Mouse (Mus musculus): Measurements from ENCODE around the gene Trim45. TPM values are rescaled to one million over a fixed set of nuclear protein-coding genes. Genes with fewer than 3 reads are reported as not detected.

The Trim45 gene
- polyA plus RNA-seq, 1 experiment from 2014 or later = 6.6 TPM

DNA sequence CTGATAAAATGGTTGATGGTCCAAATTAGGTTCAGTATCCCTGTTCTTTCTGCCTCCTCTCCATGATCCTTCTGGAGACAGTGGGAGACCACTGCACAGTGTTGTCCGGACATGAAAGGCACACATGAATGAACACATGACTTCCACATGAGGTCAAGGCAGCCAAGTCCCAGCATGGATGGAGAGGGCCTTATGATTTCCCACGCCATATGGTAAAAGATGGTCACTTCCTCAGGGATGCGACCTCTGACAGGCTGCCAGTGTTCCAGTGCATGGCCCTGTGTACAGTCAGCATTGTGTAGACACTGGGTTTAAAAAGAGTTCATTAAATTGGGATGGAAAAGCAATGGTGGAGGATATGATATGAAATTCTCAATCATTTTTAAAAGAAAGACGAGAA, 16.2 kb downstream of the Trim45 start:
- Histone ChIP-seq H3K4me2 (replicated peaks) (no peak overlapping the region), H3K4me1 (no peaks in the 10 kb centered on the region), H3K9ac (no peak overlapping the region), H3K27ac (no peak overlapping the region), H3K4me3 (no peak overlapping the region), H3K36me3 (peaks cover 63% of the 10 kb centered on the region), H3K27me3 (no peaks in the 10 kb centered on the region), H3K9me3 (replicated peaks) (no peaks in the 10 kb centered on the region)
- no peak for ATAC-seq (ENCODE audit: low FRiP score)
- 92% methylated on average over 4 of the region's 4 CpGs for WGBS

DNA sequence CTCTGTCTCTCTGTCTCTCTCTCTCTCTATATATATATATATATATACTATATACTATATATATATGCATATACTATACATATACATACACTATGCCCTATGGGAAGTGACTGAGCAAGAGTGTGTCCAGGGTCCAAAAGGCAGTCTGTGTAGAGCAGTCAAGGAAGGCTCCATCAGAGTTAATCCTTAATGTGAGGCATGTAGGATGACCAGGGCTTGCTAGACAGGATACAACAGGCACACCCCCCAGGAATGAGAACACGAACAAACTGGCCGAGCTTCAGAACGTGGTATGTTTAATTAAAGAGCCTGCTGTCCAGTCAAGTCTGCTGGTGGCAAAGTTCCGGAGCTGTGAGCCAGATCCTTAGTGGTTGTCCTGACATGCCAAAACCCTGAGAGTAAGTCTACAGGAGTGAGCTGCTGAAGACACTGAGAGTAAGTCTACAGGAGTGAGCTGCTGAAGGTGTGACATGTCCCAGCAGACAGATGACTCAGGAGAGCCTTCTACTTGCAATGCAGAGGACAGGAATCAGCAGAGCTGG, 18.6 kb downstream of the Trim45 start:
- WGBS = 95% methylated on average over 4 of the region's 4 CpGs
- no peak overlapping the region for H3K4me2 ChIP-seq (replicated peaks)
- H3K27me3 ChIP-seq = no peaks in the 10 kb centered on the region
- peaks cover 73% of the 10 kb centered on the region for H3K36me3 ChIP-seq
- no peak overlapping the region for H3K9ac ChIP-seq
- H3K4me3 ChIP-seq = no peak overlapping the region
- H3K4me1 ChIP-seq = no peaks in the 10 kb centered on the region
- no peak for ATAC-seq (ENCODE audit: low FRiP score)
- no peak overlapping the region for H3K27ac ChIP-seq
- H3K9me3 ChIP-seq (replicated peaks) = no peaks in the 10 kb centered on the region

GRCm38 (mm10) chr3:100947286-100947685, 25.3 kb downstream of the Trim45 start:
- peaks cover 59% of the 10 kb centered on the region for H3K36me3 ChIP-seq
- H3K9ac ChIP-seq = no peak overlapping the region
- no peaks in the 10 kb centered on the region for H3K27me3 ChIP-seq
- H3K4me1 ChIP-seq = no peaks in the 10 kb centered on the region
- H3K4me3 ChIP-seq = no peak overlapping the region
- H3K4me2 ChIP-seq (replicated peaks) = no peak overlapping the region
- H3K9me3 ChIP-seq (replicated peaks) = no peaks in the 10 kb centered on the region
- ATAC-seq (ENCODE audit: low FRiP score) = no peak
- H3K27ac ChIP-seq = no peak overlapping the region
- WGBS = 95% methylated on average over 8 of the region's 8 CpGs

- H3K27me3 ChIP-seq = no peaks in the 10 kb centered on the region
- peaks cover 42% of the 10 kb centered on the region for H3K36me3 ChIP-seq
- H3K4me2 ChIP-seq (replicated peaks) = no peak overlapping the region
- ATAC-seq (ENCODE audit: low FRiP score) = no peak
- no peaks in the 10 kb centered on the region for H3K9me3 ChIP-seq (replicated peaks)
- H3K27ac ChIP-seq = no peak overlapping the region
- H3K9ac ChIP-seq = no peak overlapping the region
- no peak overlapping the region for H3K4me3 ChIP-seq
- no peaks in the 10 kb centered on the region for H3K4me1 ChIP-seq
- WGBS = 88% methylated on average over 4 of the region's 4 CpGs
Observed at GRCm38 (mm10) chr3:100951531-100951930, 29.5 kb downstream of the Trim45 start.

DNA sequence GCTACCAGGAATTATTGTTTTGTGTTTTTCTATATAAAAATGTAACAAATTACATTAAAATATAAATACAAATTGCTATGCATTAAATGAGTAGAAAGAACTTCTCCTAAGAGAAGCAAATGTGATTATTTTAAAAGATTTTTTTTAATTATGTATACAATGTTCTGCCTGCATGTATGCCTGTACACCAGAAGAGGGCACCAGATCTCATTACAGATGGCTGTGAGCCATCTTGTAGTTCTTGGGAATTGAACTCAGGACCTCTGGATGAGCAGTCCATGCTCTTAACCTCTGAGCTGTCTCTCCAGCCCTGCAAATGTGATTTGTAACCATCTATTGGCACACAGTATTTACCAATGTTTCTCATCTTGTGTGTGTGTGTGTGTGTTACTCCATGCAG, 32.6 kb downstream of the Trim45 start:
- Histone ChIP-seq H3K4me1 (no peaks in the 10 kb centered on the region), H3K4me2 (replicated peaks) (no peak overlapping the region), H3K36me3 (peaks cover 49% of the 10 kb centered on the region), H3K9ac (no peak overlapping the region), H3K27ac (no peak overlapping the region), H3K27me3 (no peaks in the 10 kb centered on the region), H3K9me3 (replicated peaks) (no peaks in the 10 kb centered on the region), H3K4me3 (no peak overlapping the region)
- no peak for ATAC-seq (ENCODE audit: low FRiP score)

- H3K4me3 ChIP-seq = no peak overlapping the region
- ATAC-seq (ENCODE audit: low FRiP score) = no peak
- peaks cover 47% of the 10 kb centered on the region for H3K36me3 ChIP-seq
- H3K4me1 ChIP-seq = no peaks in the 10 kb centered on the region
- H3K9me3 ChIP-seq (replicated peaks) = no peaks in the 10 kb centered on the region
- H3K27ac ChIP-seq = no peak overlapping the region
- 85% methylated on average over 5 of the region's 5 CpGs for WGBS
- no peak overlapping the region for H3K4me2 ChIP-seq (replicated peaks)
- H3K27me3 ChIP-seq = no peaks in the 10 kb centered on the region
- no peak overlapping the region for H3K9ac ChIP-seq
Observed at GRCm38 (mm10) chr3:100961007-100961406, 39.0 kb downstream of the Trim45 start.

GRCm38 (mm10) chr3:100961501-100961900, 39.5 kb downstream of the Trim45 start:
- 87% methylated on average over 7 of the region's 7 CpGs for WGBS
- no peak for ATAC-seq (ENCODE audit: low FRiP score)
- no peak overlapping the region for H3K4me3 ChIP-seq
- peaks cover 47% of the 10 kb centered on the region for H3K36me3 ChIP-seq
- no peaks in the 10 kb centered on the region for H3K27me3 ChIP-seq
- no peak overlapping the region for H3K4me2 ChIP-seq (replicated peaks)
- no peaks in the 10 kb centered on the region for H3K9me3 ChIP-seq (replicated peaks)
- no peak overlapping the region for H3K9ac ChIP-seq
- H3K27ac ChIP-seq = no peak overlapping the region
- H3K4me1 ChIP-seq = no peaks in the 10 kb centered on the region

DNA sequence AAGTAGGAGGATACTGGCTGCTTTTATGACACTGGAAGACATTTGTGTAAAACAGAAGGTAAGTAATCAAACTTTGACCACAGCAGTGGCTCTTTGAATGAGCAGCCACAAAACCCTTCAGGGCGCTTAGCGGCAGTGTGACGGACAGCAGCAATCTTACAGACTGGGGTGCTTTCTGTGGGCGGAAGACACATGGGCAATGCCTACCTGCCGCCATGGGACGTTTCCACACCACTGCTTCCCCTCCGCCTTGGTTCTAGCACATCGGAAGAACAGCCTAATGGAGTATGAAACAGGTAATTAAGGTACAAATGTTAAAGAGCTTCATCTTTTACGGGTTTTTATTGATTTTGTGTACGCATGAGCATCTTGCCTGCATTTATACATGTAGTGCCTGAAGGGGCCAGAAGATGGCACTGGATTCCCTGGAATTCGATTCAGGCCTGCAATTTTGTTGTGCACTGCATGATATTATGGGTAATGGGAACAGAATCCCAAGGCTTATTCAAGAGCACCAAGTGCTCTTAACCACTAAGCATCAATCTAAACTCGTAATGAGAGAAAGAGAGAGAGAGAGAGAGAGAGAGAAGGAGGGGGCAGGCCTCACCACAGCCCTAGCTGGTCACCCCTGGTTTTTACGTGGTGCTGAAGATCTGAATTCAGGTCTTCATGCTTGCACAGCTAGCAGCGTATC, 42.0 kb downstream of the Trim45 start:
- Histone ChIP-seq H3K4me3 (no peak overlapping the region), H3K27me3 (no peaks in the 10 kb centered on the region), H3K4me2 (replicated peaks) (no peak overlapping the region), H3K9me3 (replicated peaks) (no peaks in the 10 kb centered on the region), H3K36me3 (peaks cover 28% of the 10 kb centered on the region), H3K27ac (no peak overlapping the region), H3K4me1 (peaks cover 4% of the 10 kb centered on the region), H3K9ac (no peak overlapping the region)
- ATAC-seq (ENCODE audit: low FRiP score) = 0 out of 2 replicates have a peak, but pooled peaks have one; percentile 52
- 81% methylated on average over 14 of the region's 14 CpGs for WGBS

GRCm38 (mm10) chr3:100969176-100969917, 47.3 kb downstream of the Trim45 start, which contains the start of gene Ttf2:
Gene Ttf2, minus strand, starts transcription at chr3:100969663.
- H3K4me2 ChIP-seq (replicated peaks) = peak within 1 kb of the TSS; percentile 89
- peak within 1 kb of the TSS; percentile 60 for H3K4me3 ChIP-seq
- H3K27me3 ChIP-seq = no peaks in the 10 kb centered on the region
- H3K36me3 ChIP-seq = no peaks in the 10 kb centered on the region
- no peak within 1 kb of the TSS for H3K27ac ChIP-seq
- peak within 1 kb of the TSS; percentile 60 for H3K9ac ChIP-seq
- ATAC-seq (ENCODE audit: low FRiP score) = peak; percentile 98
- H3K9me3 ChIP-seq (replicated peaks) = no peaks in the 10 kb centered on the region
- under 1% methylated on average over 40 of the region's 40 CpGs for WGBS
- peaks cover 9% of the 10 kb centered on the region for H3K4me1 ChIP-seq

DNA sequence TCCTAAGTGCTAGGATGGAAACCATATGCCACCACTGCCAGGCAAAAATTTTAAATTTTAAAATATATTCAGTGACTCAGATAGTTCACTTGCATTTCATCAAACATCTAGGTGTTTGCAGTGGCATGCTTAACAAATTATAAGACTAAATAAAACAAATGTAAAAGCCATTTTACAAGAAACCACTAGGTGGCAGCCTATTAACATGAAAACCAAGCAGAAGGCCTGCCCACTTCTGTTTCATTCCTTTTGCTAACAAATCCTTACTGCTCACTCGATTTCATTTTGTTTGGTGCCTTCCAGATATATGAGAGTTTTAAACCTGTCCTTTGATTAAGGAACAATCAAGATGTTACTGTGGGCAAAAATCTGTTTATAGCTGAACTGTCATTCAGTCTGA, 51.9 kb downstream of the Trim45 start:
- no peak overlapping the region for H3K9ac ChIP-seq
- WGBS = 4% methylated on average over 1 of the region's 1 CpGs

GRCm38 (mm10) chr3:100979290-100979689, 57.3 kb downstream of the Trim45 start:
- peaks cover 4% of the 10 kb centered on the region; the same call in 1 of the 2 replicates for H3K4me1 ChIP-seq
- H3K36me3 ChIP-seq = no peaks in the 10 kb centered on the region
- H3K9me3 ChIP-seq (replicated peaks) = no peaks in the 10 kb centered on the region
- H3K4me2 ChIP-seq (replicated peaks) = no peak overlapping the region
- ATAC-seq (ENCODE audit: low FRiP score) = no peak
- H3K27ac ChIP-seq = no peak overlapping the region
- no peak overlapping the region for H3K9ac ChIP-seq
- no peak overlapping the region for H3K4me3 ChIP-seq
- WGBS = 72% methylated on average over 8 of the region's 8 CpGs
- no peaks in the 10 kb centered on the region for H3K27me3 ChIP-seq

More for the DNA sequence above, 51.9 kb downstream of the Trim45 start:
- Histone ChIP-seq H3K27me3 (no peaks in the 10 kb centered on the region), H3K4me1 (peaks cover 6% of the 10 kb centered on the region), H3K27ac (no peak overlapping the region), H3K4me2 (replicated peaks) (no peak overlapping the region), H3K9me3 (replicated peaks) (no peaks in the 10 kb centered on the region), H3K36me3 (no peaks in the 10 kb centered on the region), H3K4me3 (no peak overlapping the region)
- ATAC-seq (ENCODE audit: low FRiP score) = no peak

Data from hindbrain, embryonic 12.5 days (tissue).